Mouse (Mus musculus): ENCODE measurements around the gene Trpm8. TPM values are rescaled to one million over a fixed set of nuclear protein-coding genes. Genes with fewer than 3 reads are reported as not detected.

Gene Trpm8
- total RNA-seq, 2 experiments from 2014 or later = not detected

DNA sequence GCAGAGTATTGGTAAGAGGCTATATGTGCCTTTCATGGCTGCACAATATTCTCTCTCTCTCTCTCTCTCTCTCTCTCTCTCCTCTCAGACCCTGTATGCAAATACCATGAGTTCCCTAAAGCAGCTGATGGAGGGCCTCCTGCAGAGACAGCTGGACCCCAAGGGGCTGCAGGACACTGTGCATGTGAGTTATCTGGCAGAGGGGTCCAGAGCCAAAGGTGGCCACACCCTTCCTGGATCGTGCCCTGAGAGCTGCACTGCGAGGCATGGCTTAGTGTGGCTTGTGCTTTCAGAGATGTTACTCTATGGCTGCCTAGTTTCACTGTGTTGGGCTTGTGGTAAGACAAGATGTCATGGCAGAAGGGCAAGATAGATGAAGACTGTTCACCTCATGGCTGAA lies 29.8 kb upstream of the Trpm8 start:
- DNase-seq = no peak

DNA sequence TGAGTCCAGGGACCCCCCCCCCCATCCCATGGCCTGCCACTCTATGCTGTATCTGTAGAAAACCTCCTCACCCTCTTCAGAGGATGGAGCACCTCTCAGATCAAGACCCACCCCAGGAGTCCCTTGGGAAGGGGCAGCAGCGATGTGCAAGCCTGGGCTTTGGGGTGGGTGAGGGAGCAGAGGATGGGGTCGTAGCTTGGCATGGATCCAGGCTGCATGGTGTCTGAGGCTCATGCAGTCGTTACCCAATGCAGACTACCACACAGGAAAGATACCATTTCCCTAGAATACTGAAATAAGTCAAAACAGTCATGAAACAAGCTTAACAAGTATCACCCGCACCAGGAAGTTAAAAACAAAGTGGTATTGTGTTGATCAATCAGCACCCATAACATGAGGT lies 28.8 kb upstream of the Trpm8 start:
- DNase-seq = no peak

DNA sequence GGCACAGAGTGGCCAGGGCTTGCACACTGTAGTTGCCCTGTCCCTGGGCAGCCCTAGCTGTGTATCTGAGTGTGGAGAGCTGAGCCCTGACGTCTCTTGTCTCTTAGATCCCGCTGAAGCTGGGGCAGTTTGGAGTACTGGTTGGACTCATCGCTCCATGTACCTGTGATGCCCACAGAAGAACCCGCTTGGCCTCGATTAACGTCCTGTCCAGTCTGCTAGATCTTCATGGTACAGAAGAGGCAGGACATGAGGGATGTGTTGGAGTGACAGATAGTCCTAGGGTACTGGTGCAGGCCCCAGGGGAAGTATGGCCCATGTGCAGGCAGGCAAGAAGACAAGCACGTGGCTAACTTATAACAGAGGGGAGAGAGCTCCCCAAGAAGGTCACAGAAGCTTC lies 27.9 kb upstream of the Trpm8 start:
- no peak for DNase-seq

DNA sequence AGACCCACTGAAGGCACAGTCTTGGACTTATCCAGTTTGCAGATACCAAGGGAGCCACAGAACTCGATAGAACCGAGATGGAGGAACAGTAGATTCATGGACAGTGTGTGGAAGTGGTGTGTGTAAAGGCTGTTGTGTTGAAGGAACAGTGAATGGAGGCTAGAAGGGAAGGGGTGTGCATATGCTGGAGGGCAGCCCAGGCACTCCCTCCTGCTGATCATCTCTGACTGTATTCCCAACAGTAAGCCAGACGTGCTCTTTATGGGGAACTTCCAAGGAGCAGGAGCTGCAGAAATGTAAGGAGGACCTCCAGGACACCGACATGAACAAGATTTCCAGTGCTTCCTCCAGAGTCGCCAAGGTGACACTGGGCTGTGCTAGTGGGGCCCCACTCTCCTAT lies 27.4 kb upstream of the Trpm8 start:
- DNase-seq = no peak

DNA sequence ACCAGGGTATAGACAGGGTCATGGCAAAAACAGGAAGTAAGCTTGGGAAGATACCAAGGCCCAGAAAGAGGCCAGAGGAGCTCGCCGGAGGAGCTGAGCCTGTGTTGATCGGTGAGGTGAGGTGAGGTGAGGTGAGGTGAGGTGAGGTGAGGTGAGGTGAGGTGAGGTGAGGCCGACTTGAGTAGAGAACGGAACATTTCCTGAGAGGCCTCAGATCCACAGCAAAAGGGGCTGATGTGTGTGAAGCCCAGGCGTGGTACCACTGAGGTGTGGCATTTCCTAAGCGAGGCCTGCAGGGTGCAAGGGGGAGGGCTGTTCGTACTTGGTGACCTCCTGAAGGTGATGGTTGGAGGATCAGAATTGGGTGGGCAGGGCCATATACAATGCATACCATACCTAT lies 24.4 kb upstream of the Trpm8 start:
- no peak for DNase-seq

DNA sequence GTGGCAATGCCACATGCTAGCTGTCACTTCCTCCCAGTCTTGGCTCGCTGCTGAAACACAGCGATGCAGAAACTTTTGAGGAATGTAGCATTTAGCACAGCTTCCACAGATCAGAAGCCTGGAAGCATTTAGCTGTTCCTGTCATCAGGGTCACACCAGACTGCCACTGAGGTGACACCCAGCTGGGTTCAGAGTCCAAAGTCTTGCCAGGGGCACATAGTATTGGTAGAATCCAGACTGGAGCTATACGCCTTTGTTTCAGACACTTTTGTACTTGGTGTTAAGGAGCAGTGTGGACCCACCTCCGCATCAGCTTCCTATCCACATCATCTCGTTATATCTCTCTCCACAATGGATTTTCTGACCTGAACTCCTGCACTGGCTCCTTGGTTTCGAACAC lies 23.9 kb upstream of the Trpm8 start:
- DNase-seq = no peak

DNA sequence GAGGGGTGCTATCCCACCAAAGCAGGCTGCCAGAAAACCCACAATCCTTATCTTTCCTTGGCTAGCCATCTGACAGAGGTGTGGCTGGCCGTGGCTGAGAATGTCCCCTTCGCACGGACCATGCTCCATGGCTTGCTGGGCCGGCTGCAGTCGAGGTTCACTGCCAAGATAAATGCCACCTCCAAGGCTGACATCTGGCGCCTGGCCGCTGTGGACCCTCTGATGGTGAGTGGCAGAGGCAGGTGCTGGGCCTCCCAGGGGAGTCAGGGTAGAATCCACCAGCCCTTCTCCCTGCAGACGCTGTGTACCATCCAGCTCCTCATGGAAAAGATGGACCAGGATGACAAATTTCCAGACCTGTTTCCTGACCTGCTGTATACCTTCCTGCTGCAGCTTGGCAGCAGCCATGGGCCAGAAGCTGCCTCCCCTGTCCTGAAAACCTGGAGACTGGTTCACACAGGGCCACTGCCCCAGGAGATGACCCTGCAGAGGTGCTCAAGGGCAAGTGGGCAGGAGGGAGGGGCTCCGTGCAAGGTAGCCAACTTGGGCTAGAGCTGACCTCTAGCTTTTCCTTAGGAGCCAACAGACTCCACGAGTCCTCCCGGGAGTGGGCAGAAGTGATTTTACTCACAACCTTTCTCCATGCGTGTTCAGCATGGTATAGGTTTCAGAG lies 22.5 kb upstream of the Trpm8 start:
- no peak for DNase-seq

DNA sequence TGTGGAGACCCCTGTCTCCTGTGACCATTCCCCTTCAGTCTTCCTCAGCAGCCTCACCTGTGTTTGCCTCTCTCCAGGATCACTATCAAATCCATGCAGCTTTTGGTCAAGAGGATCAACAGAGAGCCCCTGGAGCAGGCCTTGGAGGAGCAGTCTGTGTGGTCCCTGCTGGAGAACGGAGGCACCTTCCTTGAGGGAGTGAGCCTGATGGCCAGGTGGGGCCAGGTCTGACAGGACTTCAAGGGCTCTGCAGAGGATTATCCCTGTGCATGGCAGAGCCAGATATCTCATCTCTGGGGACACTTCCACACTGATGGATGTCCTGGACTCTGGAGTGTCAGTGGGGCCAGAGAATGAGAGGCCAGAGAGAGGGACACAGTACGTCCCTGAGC lies 22.0 kb upstream of the Trpm8 start:
- no peak for DNase-seq

DNA sequence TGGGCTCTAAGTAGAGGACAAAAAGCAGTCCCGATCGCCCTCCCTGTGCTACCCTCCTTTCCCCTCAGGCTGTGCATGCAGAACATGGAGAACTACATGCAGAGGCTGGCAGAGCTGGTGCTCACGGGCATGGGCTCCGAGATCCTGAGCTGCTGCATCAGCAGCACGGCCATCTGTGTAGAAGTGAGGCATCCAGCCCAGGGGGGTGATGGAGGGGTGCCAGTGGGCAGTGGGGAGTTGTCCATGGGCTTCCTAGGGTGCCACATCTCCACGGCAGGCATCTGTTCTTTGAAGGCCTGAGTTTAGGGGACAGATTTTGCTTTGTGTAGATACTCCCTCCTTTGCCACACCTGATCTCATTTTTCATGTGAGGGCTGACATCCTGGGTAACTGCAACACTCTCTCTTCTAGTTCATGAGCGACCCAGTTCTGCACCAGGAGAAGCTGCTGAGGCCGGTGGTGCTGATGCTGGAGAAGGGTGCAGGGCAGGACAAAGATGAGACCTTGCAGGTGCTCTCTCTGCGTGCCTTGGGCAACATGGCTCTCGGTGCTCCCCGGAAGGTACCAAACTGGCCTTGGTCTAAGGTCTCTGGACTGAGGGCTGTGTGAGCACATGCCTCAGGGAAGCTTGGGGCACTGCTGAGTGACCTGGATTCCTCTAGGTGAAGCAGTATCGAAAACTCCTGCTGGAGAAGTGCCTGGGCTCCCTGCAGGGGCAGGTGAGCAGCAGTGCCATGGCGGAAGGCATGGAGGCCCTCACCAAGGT lies 21.3 kb upstream of the Trpm8 start:
- no peak for DNase-seq

DNA sequence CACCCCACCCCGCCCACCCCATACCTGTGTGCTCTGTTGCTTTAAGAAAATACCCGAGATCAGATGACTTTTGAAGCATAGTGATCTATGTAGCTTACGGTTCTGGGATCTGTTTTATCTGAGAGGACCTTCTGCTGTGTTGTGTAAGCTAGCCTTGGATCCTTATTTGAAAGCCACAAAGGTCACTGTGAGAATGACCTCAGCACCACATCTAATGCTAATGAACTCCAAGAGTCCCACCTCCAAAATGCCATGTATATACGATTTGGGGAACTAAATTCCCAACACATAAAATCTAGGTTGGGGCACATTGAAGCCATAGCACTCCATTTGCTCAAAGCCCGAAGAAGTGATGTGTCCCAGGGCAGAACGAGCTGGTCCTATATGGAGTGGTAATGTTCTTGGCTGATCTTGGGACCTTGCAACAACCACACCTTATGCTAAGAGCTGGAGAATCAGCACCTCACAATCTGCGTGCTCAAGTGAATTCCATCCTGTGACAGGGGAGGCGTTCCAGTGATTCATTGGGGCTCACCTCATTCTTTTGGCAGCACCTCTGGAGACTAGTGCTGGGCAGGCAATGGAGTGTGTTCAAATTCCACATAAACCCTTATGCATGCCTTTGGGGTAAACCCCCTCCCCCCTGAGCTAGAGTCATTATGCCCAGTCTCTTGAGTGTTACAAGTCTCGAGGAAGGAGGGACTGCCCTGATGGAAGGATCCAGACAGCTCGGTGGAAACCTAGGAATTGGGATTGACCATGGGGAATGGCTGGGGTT lies 20.4 kb upstream of the Trpm8 start:
- no peak for DNase-seq

DNA sequence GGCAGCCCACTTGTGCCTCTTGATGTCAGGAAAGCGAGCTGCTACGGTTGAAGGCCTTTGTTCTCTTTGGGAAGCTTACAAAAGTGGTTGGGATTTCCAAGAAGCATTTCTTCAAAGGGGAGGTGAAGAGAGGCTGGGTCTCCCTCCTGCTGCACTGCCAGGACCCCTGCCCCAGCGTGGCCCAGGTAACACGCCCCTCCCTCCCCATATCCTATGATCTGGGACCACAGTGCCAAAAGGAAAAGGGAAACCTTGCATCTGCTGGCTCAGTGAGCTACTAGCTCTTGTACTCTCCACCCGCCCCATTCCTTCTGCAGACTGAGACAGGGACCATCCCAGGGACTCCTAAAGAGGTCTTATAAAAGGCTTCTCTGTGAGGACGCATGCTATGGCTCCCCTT lies 19.8 kb upstream of the Trpm8 start:
- DNase-seq = no peak

DNA sequence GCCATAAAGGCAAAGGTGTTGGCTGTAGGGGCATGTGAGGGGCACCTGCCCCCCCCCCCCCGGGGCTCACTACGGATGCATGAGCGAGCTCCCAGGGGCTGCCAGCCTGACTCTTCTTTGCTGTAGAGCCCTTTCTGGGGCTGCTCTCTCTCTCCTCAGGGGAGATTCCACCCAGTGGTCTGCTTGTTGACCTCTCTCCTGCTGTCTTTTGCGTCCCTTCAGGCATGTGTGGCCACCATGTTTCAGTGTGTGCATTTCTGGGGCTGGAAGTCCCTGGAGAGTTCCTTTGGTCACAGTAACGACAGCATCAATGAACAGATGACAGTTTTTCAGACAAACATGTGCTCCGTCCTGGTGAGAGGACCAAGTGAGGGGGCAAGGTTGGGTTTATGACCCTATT lies 19.1 kb upstream of the Trpm8 start:
- DNase-seq = no peak

DNA sequence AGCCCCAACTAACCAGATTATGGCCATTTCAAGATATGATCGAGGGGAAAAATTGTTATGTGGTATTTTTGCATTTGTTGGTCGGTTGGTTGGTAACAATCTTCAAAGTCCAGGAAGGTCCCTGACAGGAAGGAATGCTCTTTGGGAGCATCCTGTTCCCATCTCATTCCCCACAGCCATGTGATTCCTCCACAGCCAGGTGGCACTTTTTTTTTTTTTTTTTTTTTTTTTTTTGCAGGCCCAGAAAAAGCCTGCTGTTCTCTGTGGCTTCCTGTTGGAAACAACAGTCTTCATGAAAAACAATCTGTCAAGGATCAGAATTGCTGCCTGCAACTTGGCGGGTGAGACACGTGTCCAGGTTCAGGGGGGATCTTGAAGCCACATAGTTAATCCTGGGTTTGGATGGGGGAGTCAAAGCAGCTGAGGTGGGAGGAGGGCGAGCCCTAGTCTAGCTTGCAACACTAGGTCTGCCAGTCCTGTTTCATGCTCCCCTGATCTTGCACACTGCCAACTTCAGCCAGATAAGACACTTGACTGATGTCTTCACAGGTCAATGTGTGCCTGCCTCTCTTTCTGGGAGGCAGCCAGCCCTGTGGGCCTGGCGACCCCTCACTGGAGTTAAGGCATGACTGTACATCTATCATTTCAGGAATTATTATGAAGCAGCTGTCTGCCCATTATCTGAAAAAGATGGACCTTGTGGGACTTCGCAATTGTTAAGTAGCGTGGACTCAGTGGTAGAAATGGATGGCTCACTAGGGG lies 18.4 kb upstream of the Trpm8 start:
- peak; percentile 49 to 66 for DNase-seq

DNA sequence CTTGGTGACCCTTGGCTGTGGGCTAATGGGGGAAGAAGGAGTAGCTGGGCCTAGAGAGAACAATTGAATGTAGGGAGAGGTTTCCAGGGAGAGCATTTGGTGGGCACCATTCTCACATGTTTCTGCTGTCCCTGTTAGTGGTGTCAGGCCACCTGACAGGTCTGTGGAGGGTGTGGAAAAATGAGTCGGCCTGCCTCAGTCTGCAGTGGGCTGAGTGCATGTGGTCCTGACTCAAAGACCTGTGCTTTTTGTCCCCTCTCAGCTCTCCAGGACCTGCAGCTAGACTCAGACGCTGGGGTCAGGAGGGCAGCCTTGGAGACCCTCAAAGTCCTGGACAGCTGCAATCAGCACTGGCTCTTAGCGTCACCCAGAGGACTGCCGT lies 17.8 kb upstream of the Trpm8 start:
- no peak for DNase-seq

DNA sequence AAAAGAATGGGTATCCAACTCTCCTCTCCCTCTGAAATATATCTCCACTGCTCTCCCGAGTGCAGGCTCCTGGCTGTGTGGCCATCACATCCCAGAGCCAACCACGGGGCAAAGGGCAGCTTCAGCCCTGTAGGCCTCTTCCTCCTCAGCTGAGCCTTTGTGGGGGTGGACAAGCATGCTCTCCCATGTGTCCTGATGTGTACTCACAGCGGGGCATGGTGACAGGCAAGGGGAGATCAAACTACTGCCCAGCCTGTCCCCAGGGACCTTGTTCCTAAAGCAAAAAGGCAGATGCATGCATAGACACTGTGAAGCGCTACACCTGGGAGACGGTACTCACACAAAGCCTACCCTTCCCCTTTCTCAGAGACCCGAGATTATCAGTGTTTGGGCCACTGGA lies 17.3 kb upstream of the Trpm8 start:
- DNase-seq = peak in 1 of 2 experiments; percentile 71

DNA sequence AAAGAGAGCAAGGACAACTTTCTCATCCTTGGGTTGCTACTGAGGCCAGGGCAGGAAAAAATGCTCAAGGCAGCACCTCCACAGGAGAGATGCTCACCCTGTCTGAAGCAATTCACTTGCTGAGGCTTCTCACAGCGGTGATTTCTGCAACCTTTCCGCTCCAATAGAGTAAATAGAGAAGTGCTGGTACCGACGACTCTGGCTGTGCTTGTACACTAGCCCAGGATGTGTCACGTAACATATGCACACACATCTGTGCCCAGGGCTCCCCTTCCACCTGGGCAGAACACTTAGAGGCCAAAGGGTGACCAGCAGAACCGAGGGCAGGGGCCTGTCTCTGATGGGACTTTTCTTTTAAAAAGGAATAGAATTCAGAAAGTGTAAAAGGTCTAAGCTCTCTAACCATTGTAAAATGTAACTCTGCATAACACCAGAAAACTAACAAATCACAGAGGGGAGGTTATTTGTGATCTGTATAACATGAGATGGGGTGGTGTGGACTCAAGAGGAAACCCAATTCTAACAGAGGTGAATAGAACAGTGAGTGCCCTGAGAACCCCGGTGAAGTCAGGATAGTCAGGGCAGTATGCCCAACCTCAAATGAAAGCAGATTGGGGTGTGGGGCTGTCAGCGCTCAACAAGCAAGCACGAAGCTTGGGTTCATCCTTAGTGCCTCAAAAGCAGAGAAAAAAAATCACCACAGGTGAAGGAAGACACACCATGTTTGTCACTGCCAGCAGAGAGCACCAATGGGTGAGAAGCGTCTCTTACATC lies 16.7 kb upstream of the Trpm8 start:
- DNase-seq = no peak

DNA sequence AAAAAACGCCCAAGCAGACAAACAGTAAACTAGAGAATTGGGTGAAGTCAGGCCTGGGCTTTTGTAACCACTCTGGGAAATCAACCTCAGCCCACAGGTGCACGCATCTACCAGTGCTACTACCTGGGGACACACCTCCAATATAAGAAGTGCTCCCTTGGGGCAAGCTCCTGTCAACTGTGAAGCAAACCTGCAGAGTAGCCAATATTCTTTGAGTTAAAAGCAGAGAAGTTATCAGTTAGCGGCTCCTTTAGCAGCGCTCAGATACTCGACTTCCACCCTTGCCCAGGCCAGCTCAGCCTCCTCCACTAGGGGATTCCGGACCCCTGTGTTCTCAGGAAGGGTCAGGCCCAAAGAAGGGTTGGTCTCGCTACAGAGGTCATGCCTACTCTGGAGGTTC lies 15.8 kb upstream of the Trpm8 start:
- DNase-seq = no peak

DNA sequence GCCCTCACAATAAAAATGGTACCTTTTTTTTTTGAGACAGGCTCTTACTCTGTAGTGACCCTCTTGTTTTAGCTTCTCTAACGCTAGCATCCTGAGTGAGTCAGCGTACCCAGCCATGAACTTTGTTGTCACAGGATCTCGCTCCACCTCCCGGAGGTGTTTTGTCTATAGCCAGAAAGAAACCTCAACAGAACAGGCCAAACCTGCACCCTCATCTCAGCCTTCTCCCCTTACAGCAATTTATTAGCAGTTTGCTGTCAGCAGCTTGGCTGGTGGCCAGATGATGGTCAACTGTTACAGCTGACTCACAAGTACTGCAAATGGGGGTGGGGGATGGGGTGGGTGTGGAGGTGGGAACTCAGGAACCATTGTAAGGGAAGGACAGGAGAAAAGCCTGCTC lies 15.2 kb upstream of the Trpm8 start:
- DNase-seq = peak; percentile 87 to 89

DNA sequence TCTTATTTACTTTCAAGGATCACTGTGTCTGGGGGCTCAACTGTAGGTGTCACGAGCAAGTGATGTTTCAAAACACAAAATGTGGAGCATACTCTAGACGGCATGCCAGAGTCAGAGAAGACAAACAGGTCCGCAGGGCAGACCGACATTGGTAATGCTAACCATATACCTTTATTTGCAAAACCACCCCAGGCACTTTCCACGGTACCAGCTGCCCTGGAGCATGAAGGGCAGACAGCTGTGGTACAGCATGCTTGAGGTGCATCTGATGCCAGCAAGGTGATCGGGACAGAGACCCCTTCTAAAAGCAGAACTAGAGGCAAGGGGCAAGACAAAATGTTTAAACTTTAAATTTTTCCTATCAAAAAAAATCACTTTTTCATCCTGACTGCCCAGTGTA lies 14.5 kb upstream of the Trpm8 start:
- DNase-seq = no peak

DNA sequence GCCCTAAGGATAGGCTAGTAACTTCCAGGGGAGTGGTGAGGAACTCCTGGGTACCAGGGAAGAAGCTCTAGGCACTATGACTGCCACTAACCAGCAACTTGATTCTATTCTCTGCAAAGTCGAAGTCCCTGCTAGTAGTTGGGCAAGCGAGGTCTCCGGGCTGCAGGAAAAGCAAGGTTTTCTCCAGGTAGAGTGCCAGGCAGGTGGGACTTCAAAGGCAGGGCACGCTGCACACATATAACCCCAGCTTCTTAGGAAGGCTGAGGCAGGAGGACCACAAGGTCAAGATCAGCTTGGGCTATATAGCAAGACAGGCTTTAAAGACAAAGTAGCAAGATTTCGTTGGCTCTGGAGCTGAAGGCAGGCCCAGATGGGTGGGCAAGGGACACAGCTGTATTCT lies 13.7 kb upstream of the Trpm8 start:
- no peak for DNase-seq

DNA sequence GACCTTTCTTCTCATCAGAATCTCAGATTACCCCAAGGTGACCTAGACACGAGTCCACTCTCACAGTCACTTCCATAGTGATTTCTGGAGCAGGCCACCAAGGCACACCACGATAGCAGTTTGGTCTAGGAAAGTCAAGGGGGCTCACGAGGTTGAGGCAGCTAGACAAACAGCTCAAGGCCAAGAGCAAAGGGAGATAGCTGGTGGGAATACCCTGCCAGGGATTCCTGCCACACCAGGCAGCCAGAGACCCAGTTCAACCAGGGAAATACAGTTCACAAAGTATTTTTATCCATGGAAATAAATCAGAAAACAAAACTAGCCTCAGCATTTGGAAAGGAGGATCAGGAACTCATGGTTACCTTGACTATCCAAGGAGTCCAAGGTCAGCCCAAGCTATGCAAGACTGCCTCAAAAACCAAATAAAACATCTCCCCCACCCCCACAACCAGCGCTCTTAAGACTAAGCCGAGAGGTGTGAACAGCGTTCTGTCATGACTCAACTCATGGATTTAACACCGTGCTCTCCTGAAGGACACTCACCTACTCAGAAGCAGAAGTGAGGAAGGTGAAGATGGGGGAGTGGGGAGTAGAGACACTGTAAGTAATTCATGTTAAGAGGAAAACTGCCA lies 13.1 kb upstream of the Trpm8 start:
- DNase-seq = no peak

Data from adrenal gland, postnatal 36 days (tissue).